Mouse (Mus musculus) Patski (cell line): Measurements from ENCODE around the gene B4galnt2. TPM values are rescaled to one million over a fixed set of nuclear protein-coding genes. Genes with fewer than 3 reads are reported as not detected.

Experiments used
- ATAC-seq: fragments of 100-300 bp; one replicate; pipeline ENCODE4 v1.8.0; 2021
- CTCF ChIA-PET: fragments of 350-600 bp; sonication (Branson Sonifier 250); formaldehyde crosslinking; loops from one replicate; lab custom pipeline; 2022; ENCODE audit warnings: inconsistent platforms; lab: Charles Lee
- POLR2A ChIA-PET: fragments of 350-600 bp; sonication (Branson Sonifier 250); formaldehyde crosslinking; loops from one replicate; lab custom pipeline; 2022; ENCODE audit warnings: antibody characterized with exemption, inconsistent platforms; lab: Charles Lee
- DNase-seq: peaks from one replicate; pipeline ENCODE4 v3.0.0-alpha.2; 2011; ENCODE audit warnings: low read depth, low spot score
- H3K27me3 ChIP-seq: fragments of 371-371 bp; one replicate; pipeline ENCODE4 v1.5.1; 2021
- CTCF ChIP-seq: fragments of 100-300 bp; IDR thresholded peaks from one replicate; pipeline ENCODE4 v1.5.1; 2021
- in situ Hi-C: fragments of 300-500 bp; cut with MboI; formaldehyde crosslinking; loops from 3 replicates; pipeline ENCODE4 v1.11.1; 2018; ENCODE audit warnings: low pct_unique_long_range_greater_than_20kb, mixed read lengths
- polyA plus RNA-seq: library from polyadenylated mRNA; unstranded; gene quantifications from one replicate; pipeline ENCODE4 v1.2.3, GENCODE M21; 2021

The B4galnt2 gene
- polyA plus RNA-seq, 1 experiment from 2014 or later, result 0.21 TPM

DNA sequence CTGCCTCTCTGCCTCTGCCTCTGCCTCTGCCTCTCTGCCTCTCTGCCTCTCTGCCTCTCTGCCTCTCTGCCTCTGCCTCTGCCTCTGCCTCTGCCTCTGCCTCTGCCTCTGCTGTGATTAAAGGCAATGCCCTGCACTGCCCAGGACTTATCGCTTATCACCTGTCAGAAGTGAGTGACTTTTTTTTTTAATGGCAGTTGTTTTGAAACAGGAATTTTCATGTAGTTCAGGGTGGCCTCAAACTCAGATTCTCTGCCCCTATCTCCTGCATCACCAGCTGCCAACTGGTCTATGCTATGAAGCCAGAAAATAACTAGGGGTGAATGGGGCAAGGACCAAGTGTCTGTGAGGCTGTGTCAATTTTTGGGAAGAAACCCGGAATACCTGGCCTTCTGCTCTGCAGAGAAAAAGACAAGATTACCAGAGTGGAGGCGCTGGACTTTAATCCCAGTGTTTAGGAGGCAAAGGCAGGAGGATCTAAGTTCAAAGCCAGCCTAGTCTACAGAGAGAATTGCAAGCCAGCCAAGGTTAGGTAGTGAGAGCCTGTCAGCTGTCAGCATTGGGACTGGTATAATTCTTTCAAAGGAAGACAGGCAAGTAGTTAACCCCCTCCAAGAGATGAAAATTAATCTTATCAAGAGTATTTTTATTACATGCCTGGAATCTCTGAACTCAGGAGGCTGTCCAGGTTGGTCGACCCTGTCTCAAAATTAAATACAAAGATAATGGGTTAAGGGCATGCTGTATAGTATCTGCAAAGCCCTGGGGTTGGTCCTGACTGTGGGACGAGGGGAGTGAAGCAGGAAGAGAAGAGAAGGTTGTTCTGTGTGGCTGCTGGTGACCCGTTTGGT is 88.1 kb downstream of the B4galnt2 start:
- TF ChIP-seq CTCF, result no peak
- in situ Hi-C loops, result no loop called here
- ATAC-seq, result no peak
- ChIA-PET CTCF (interaction anchor here (0.7 to 1.7 kb wide), 9 partner anchors 13 to 314 kb away, joined by 3 to 5 read pairs (median 3); partner anchors contain the start of gene Snf8), POLR2A (no interaction called here)
- no peak for DNase-seq
- H3K27me3 ChIP-seq, result peaks cover 14% of the 10 kb centered on the region

DNA sequence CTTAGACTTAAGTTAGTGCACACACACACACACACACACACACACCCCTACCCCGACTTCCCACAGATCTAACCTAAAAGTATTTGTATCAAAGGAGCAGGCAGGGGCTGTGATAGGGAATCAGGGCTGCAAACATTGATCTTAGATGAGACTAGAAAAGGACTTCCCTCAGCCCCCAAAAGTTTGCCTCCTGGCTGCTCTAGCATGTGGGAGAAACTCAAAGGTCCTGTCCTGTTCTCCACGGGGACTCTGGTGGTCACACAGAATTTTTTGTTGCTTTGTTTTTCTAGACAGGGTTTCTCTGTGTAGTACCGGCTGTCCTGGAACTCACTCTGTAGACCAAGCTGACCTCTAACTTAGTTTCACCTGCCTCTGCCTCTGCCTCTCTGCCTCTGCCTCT is 89.1 kb downstream of the B4galnt2 start:
- TF ChIP-seq CTCF, result no peak
- ATAC-seq (no peak), DNase-seq (no peak)
- POLR2A ChIA-PET, result no interaction called here
- peaks cover 10% of the 10 kb centered on the region for H3K27me3 ChIP-seq
- in situ Hi-C loops, result no loop called here
- CTCF ChIA-PET, result interaction anchor here (1.3 to 2.0 kb wide), 2 partner anchors 9 to 28 kb away, joined by 4 to 6 read pairs; no protein-coding TSS in a partner anchor

DNA sequence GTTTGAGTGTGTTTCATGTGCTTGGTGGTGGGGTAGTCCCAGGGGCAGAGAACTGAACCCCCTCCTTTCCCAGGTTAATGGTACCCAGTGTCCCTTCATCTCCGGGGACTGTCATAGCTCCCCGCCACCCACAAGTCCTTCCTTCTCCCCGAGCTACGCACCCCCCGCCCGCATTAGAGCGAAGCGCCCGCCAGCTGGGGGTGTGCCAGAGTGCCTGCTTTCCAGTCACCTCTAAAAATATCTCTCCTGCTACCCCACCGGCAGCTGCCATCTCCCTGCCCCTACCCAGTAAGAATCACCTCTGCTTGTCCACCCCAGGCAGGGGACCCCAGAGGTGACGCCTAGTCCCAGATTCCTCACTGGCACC is 89.8 kb downstream of the B4galnt2 start:
- peaks cover 7% of the 10 kb centered on the region for H3K27me3 ChIP-seq
- DNase-seq (no peak), ATAC-seq (no peak)
- TF ChIP-seq CTCF, result no peak
- ChIA-PET CTCF (interaction anchor here (1.3 to 2.0 kb wide), 2 partner anchors 10 to 29 kb away, joined by 4 to 6 read pairs; no protein-coding TSS in a partner anchor), POLR2A (interaction anchor here (0.6 kb wide), 1 partner anchor 19 kb away, joined by 5 read pairs; no protein-coding TSS in a partner anchor)
- in situ Hi-C loops, result no loop called here

DNA sequence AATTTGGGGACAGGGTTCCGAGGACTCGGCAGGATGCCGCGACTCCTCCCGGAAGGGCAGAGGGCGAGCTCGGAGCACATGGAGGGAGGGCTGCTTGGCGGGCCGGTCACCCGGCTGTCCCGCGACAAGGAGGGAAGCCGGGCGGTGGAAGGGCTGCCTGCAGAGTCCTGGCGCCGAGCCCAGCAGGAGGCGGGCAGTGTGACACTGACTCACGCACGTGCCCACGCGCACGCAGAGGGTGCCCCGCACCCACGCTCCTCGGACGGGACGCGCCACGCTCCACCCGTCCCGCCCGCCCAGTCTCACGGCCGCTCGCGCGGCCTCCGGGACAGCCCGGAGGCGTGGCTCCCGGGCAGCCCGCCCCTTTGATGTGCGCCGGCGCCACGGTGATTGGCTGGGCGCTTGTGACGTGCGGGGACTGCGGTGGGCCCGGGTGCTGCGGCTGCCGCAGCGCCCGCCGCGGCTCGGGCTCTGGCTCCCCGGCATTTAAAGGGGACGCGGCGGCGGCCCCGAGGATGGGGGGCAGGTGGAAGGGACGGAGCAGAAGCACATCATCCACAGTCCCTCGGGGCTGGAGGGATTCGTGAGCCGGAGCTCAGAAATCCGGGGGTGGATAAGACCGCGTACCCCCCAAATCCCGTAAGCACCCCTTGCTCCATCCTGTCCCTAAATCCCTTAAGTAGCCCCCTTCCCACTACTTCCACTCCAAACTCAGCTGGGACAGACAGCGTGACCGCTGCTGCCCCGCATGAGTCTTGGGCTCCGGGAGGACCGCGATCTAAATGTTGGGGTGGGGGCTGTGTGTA is 90.4 kb downstream of the B4galnt2 start, which contains the start of gene Phospho1:
Gene Phospho1 (plus strand): TSS at position 429 of the 806 bp plus-strand sequence.
- DNase-seq (peak; percentile 10), ATAC-seq (peak; percentile 59)
- TF ChIP-seq CTCF, result no peak
- H3K27me3 ChIP-seq, result peaks cover 7% of the 10 kb centered on the region
- ChIA-PET CTCF (interaction anchor here (1.3 to 2.0 kb wide), 2 partner anchors 11 to 30 kb away, joined by 4 to 6 read pairs; no protein-coding TSS in a partner anchor), POLR2A (interaction anchor here (0.6 kb wide), 1 partner anchor 20 kb away, joined by 5 read pairs; no protein-coding TSS in a partner anchor)
- in situ Hi-C loops, result no loop called here

DNA sequence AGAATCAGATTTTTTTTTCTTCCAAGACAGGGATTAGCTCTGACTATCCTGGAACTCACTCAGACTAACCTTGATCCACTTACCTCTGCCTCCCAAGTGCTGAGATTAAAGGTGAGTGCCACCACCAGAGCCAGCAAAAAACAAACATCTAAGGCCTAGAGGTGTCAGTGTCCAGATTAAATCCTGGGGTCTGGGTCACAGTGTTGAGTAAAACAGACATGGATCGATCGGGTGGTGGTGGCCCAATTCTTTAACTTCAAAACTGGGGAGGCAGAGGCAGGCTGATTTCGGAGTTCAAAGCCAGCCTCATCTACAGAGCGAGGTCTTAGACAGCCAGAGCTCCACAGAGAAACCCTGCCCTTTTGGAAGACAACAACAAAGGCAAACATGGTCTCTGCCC is 92.3 kb downstream of the B4galnt2 start:
- H3K27me3 ChIP-seq, result peaks cover 7% of the 10 kb centered on the region
- in situ Hi-C loops, result no loop called here
- DNase-seq (no peak), ATAC-seq (no peak)
- POLR2A ChIA-PET, result no interaction called here
- CTCF ChIA-PET, result no interaction called here
- TF ChIP-seq CTCF, result no peak

DNA sequence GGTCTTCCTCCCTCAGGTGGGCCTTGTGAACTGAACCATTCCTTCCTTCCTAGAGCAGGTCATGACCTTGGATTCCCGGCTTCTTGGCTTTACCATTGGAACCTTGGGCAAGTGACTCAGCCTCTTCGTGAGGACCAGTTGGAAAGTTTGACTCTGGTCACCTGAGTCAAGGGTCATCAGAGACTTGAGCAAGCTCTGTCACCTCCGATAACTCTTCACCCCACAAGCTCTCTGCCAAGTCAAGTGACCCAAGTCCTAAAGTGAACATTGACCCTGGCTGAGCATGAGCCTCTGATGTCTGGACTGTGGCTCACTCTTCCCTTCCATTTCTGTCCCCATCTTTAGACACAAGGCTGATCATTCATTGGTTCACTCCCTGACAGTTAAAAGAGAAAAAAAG is 93.2 kb downstream of the B4galnt2 start:
- no peak for DNase-seq
- ChIA-PET CTCF (no interaction called here), POLR2A (no interaction called here)
- H3K27me3 ChIP-seq, result peaks cover 7% of the 10 kb centered on the region
- no peak for TF ChIP-seq CTCF
- in situ Hi-C loops, result no loop called here
- no peak for ATAC-seq

DNA sequence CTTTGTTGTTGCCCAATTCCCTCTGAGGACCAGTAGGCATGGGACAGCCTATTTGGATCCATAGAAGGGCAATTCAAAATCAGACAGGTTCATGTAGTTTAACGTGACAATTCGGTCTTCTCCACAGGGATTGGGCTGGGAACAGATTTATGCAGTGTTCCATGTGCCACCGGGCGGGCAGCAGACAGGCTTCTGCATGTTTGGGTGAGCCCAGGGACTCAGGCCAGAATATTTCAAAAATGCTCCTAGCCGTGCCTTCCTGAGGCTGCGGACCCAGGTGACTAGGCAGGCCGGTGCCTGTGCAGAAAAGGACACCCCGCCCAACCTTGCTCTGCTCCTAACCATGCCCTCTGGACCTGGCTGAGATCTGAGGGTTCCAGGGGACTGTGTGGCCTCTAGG is 95.6 kb downstream of the B4galnt2 start:
- no peak for DNase-seq
- CTCF ChIA-PET, result no interaction called here
- ATAC-seq, result no peak
- H3K27me3 ChIP-seq, result no peaks in the 10 kb centered on the region
- POLR2A ChIA-PET, result no interaction called here
- in situ Hi-C loops, result no loop called here
- no peak for TF ChIP-seq CTCF

Other genes with a start within 250 kb of the B4galnt2 start
- 158 TPM for gene Phb, start 247.9 kb downstream of the B4galnt2 start, polyA plus RNA-seq
- 26.4 TPM for gene Zfp652, start 202.2 kb downstream of the B4galnt2 start, polyA plus RNA-seq
- 0.04 TPM for gene B130006D01Rik, start 191.3 kb downstream of the B4galnt2 start, polyA plus RNA-seq
- 2.1 TPM for gene Phospho1, start 90.4 kb downstream of the B4galnt2 start, polyA plus RNA-seq
- not detected for gene Gngt2, start 77.7 kb downstream of the B4galnt2 start, polyA plus RNA-seq
- gene Abi3, start 72.4 kb downstream of the B4galnt2 start, polyA plus RNA-seq, result not detected
- 1.2 TPM for gene Igf2bp1, start 91.0 kb upstream of the B4galnt2 start, polyA plus RNA-seq
- not detected for gene Gip, start 109.7 kb upstream of the B4galnt2 start, polyA plus RNA-seq
- gene Snf8, start 120.0 kb upstream of the B4galnt2 start, polyA plus RNA-seq, result 100 TPM
- gene Ube2z, start 150.5 kb upstream of the B4galnt2 start, polyA plus RNA-seq, result 74.0 TPM
- 605 TPM for gene Atp5g1, start 160.8 kb upstream of the B4galnt2 start, polyA plus RNA-seq
- gene Calcoco2, start 197.1 kb upstream of the B4galnt2 start, polyA plus RNA-seq, result not detected
- gene Ttll6, start 218.9 kb upstream of the B4galnt2 start, polyA plus RNA-seq, result 0.13 TPM